Mouse (Mus musculus): Measurements from ENCODE around the gene Scaf11. TPM values are rescaled to one million over a fixed set of nuclear protein-coding genes. Genes with fewer than 3 reads are reported as not detected.

Scaf11 gene
- total RNA-seq, 2 experiments from 2014 or later = 69.9 to 90.3 TPM

DNA sequence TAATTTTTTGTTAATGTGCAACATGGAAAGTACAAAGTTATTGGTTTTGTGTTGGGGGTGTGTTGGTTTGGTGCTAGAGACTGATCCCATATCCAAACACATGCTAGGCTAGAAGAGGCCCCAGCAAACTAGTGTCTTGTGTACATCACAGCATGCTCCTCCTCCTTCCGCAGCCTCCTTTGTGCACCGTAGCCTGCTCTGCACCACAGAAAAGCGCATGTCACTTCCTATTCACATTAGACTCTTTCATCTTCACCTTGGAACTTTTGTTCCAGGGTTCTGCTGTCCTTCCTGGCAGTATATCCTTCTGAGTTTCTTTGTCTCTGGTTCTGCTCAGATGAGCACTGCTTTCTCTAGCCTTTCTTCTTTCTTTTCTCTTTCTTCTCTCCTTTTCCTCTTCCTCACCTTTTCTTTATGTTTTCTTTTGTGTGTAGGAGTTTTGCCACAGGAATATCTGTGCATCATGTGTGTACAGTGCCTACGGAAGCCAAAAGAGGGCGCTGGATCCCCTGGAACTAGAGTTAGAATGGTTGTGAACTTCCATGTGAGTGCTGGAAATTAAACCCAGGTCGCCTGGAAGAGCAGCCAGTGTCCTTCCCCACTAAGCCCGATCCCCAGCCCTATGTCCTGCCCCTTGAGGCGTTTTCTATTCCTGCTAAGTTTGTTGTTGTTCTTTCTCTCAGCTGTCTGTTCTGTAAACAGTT, 63.9 kb downstream of the Scaf11 start:
- no peak for DNase-seq

DNA sequence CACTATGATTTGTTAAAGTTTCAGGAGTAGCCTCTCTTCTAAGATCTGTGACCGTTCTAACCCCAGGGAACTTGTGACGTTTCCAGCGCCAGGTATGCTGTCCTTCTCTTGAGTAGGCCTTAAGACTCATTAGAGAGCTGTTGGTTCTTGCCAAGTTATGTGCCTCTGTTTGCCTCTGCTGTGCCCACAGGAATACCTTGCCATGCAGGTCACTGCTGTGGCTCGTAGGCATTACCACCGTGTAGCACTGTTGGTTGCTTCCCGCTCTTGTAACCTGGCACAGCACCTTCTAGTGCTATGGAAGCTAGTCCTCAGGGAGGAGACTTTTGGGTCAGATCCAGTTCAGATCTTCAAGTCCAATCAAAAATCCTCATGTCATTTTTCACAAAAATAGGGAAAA, 65.6 kb downstream of the Scaf11 start:
- DNase-seq = no peak

DNA sequence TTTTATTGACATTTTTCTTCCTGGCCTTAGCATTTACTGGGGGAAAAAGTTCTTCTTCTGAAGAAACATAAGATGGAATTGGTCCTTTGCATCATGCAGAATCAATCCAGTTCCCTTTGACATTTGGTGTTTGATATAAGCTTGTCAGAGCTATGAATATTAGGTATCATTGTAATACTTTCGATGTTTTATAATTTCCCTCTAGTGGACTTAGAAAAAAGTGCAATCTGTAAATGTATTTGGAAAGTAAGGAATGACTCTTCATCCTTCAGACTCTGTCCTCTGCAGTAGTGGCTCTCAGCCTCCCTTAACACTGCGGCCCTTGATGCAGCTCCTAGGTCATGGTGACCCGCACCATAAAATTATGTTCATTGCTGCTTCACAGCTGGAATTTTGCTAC, 67.8 kb downstream of the Scaf11 start:
- DNase-seq = no peak

DNA sequence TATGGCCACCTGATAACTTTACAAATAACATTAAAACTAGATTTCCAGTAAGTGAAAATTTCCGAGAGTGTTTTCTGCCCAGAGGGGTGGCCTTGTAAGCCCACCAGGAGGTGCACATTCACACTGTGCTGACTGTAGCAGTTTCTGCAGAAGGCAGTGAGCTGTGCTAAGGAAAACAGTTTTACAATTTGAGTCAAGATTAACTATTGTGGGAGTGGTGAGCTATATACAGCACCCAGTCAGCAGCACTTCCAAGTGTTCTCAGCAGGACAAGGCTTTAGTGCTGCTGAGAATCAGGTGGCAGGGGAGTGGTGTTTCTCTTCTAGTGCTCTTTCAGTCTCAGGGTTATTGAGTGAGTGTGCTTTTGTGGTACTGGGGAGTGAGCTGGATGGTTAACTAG, 72.1 kb downstream of the Scaf11 start:
- DNase-seq = no peak

DNA sequence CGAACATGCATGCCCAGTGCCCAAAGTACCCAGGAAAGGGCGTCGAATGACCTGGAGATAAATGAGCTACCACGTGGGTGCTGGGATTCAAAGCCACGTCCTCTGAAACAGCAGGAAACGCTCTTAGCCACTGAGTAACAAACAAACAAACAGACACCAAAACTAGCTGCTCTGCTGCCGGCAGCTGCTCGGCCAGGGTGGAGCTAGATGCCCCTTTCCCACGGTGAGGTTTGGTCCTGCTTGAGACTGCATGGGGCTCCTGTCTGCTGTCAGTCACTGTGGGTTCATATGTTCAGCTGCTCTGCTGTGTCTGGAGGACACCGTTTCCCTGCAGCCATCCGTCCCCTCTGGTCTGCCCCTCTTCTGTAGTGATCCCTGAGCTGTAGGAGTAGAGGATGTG, 78.4 kb downstream of the Scaf11 start:
- no peak for DNase-seq

DNA sequence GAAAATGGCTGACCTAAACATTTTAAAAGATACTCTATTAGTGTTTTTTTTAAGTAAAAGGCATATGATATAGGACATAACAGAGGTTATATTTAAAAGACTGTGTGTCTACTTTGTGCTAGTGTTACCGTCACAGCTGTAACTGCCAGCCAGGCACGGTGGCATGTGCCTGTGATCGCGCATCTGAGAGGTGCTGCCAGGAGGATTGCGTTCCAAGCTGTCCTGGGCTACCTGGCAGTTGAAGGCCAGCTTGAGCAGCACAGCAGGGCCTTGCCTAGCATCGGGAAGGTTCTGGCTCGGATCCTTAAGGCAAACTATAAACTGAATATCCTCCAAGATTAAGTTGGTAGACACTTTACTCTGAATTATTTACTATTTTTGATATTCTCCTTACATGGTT, 82.9 kb downstream of the Scaf11 start:
- no peak for DNase-seq

DNA sequence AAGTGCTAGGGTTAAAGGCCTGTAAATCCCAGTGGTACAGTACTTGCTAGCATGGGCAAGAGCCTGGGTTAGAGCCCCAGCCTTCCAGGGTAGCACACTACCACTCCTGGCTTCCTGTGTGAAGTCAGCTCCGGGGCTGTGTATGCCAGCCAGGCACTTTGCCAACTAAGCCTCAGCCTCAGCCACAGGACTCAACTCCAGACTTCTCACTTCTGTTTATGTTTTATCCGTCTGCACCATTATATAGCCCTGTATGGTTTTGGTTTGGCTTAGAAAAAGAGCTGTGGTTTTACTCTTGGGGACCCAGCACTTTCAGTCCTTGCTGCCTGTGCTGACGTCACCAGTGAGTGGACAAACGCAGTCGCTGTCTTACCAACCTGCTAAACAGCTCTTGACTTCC, 83.4 kb downstream of the Scaf11 start:
- DNase-seq = peak; percentile 51 to 54

DNA sequence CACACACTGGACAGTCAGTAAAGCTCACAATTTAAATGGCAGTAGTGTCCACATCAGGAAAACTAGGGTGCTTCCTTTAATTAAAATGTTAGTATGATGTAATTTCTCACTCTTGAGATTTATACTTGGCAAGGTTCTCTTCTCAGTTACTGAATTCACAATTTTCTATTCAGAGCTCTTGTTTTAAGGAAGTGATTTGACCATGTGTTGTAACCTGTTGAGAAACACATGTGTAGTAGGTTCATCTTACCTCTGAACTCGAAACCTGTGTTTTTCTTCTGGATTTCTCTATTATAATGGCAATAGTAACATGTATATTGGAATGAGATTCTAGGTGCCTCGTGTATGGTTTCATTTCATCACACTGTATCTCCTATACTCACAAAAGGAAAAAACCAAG, 84.4 kb downstream of the Scaf11 start:
- no peak for DNase-seq

DNA sequence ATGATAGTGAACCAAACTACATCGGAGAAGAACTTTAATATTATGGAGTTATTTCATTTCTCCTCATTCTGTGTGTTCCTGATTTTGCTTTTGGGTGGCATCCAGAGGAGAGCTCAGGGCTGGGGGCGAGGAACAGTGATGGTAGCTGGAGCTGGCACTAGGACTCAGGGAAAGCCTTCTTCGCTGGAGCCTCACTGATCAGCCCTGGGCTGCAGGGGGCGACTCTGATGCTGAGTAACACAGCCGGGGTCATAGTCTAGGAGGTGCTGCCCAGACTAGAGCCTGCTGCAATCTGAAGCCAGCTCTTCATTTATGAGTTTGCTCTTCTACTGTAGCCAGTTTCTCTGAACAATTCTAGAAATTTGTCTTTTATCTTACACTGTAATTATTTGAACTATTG, 87.5 kb downstream of the Scaf11 start:
- no peak for DNase-seq

DNA sequence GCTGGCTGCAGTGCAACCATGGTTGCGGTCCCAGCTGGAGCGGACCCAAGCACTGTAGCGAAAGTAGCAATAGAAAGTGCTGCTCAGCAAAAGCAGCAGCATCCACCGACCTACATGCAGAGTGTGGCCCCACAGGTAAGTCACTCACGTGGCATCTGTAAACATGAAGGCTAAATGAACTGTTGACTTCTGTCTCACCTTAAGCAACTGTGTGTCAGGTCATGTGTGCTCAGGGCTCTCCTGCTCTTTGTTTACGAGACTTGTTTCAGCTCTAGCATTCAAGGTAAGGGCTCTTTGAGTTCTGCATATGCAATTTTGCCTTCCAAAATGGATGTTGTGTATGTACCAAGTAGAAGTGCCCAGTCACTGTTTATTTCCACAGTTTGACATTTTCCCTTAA, 88.0 kb downstream of the Scaf11 start:
- no peak for DNase-seq

DNA sequence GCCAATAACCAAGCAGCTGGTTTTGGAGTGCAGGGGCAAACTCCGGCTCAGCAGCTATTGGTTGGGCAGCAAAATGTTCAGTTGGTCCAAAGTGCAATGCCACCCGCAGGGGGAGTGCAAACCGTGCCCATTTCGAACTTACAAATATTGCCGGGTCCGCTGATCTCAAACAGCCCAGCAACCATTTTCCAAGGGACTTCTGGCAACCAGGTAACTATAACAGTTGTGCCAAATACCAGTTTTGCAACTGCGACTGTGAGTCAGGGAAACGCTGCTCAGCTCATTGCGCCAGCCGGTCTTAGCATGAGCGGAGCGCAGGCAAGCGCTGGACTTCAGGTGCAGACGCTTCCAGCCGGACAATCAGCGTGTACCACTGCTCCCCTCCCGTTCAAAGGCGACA, 89.3 kb downstream of the Scaf11 start:
- no peak for DNase-seq

DNA sequence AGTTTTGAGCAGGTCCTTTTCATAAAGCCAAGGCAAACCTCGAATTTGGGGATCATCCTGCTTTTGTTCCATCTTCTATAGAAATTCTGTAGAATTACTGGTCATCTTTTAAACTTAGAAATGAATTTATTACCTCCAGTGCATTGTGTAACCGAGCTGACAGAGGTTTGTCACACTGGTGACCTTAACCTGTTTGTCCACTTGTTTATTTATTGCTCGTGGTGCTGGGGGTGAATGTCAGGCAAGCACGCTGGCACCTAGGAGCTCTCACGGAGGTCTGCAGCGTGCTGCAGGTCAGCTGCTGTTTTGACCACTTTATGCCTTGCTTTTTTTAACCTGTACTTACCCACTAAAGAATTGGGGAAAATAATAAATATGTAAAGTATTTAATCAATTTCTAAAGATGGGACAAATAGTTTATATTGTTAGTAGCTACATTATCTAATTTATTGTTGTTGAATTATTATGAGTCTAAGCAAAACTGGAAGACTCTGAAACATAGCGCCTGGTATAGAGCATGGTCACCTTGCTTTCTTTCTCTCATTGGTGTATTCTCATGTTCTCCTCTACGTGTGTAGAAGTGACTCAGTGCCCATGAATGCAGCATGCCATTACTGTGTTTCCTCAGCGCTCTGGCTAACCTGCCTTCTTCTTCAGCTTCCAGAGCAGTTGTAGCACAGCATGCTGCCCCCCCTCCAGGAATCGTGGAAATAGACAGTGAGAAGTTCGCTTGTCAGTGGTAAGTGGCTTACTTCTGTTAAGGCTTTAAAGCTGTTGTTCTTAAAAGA, 94.3 kb downstream of the Scaf11 start:
- peak; percentile 28 to 37 for DNase-seq

DNA sequence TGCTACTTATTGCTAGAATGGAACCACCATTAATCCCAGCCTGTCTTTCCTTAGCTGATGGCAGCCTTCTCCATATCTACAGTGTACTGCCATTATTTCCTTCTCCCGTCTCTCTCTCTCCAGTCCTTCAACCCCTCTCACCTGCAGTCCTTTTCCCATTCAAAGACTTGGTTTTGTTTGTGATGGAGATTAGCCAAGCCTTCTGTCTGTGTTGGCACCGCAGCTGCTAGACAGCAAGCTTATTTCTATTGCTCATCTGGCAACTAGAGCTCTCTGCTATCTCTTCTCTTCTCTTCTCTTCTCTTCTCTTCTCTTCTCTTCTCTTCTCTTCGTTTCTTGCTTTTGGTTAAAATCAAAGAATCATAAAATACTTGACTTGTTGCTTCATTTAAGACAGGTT, 95.3 kb downstream of the Scaf11 start:
- DNase-seq = no peak

Small RNA genes lying within 50 kb of the gene (microRNA-seq; reads per million reads assigned to microRNA genes)
- not detected for gene Gm25397

Other genes starting within 250 kb of the Scaf11 start
- 10 to 100 TPM; 37.5 to 42.5 TPM for gene Arid2, start 173.3 kb downstream of the Scaf11 start, total RNA-seq (2021)
- 10 to 100 TPM; 27.6 to 41.7 TPM for gene Slc38a1, start 182.1 kb upstream of the Scaf11 start, total RNA-seq (2021)
- gene Slc38a2, start 238.9 kb upstream of the Scaf11 start, total RNA-seq (2021) = 100 to 1,000 TPM; 195 to 216 TPM

All from adrenal gland, postnatal 36 days (tissue).